Mouse (Mus musculus) stomach, embryonic 15.5 days (tissue): ENCODE results near the gene Suz12. TPM values are rescaled to one million over a fixed set of nuclear protein-coding genes. Genes with fewer than 3 reads are reported as not detected.
"Not testable (repeated sequence)": the region's sequence is repeated elsewhere in the genome, so short reads cannot be mapped to it uniquely, and the experiment has no call there.

Experiments used
- ATAC-seq: fragments of 200-750 bp; cut with Nextera tagmentation; 2 replicates; pipeline ENCODE4 v1.8.0; 2017; ENCODE audit warnings: low read depth, moderate number of reproducible peaks, moderate TSS enrichment; ENCODE audit not compliant: insufficient read depth, low FRiP score
- H3K27ac ChIP-seq: fragments of 300-500 bp; sonication (generic); 2 replicates; pipeline ENCODE4 v1.5.1; 2015; ENCODE audit warnings: mild to moderate bottlenecking, inconsistent platforms
- H3K27me3 ChIP-seq: fragments of 300-500 bp; sonication (generic); replicated peaks from 2 replicates; pipeline ENCODE4 v1.6.1; 2015; ENCODE audit warnings: inconsistent platforms
- H3K36me3 ChIP-seq: fragments of 300-500 bp; sonication (generic); 2 replicates; pipeline ENCODE4 v1.6.1; 2015; ENCODE audit warnings: inconsistent platforms
- H3K4me1 ChIP-seq: fragments of 300-500 bp; sonication (generic); 2 replicates; pipeline ENCODE4 v1.6.1; 2015; ENCODE audit warnings: inconsistent platforms
- H3K4me2 ChIP-seq: fragments of 300-500 bp; sonication (generic); 2 replicates; pipeline ENCODE4 v1.6.1; 2015; ENCODE audit warnings: mild to moderate bottlenecking, inconsistent platforms
- H3K4me3 ChIP-seq: fragments of 300-500 bp; sonication (generic); replicated peaks from 2 replicates; pipeline ENCODE4 v1.5.1; 2015; ENCODE audit warnings: inconsistent platforms
- H3K9ac ChIP-seq: fragments of 300-500 bp; sonication (generic); 2 replicates; pipeline ENCODE4 v1.6.1; 2015; ENCODE audit warnings: inconsistent platforms
- H3K9me3 ChIP-seq: fragments of 300-500 bp; sonication (generic); 2 replicates; pipeline ENCODE4 v1.6.1; 2016; ENCODE audit warnings: inconsistent platforms
- WGBS: fragments of 180-500 bp; shearing (Covaris S2); methylation state at CpG from one replicate; pipeline ENCODE4 v1.1.7; 2015; 5-methylcytosine and 5-hydroxymethylcytosine counted together
- polyA plus RNA-seq: library from polyadenylated mRNA; unstranded; fragments of >200 nt; fragmentation: Nextera tagmentation; extraction: Ambion mirVana; gene quantifications from 2 replicates; pipeline ENCODE4 v1.2.1, GENCODE M21; 2015

Suz12 gene
- polyA plus RNA-seq, 1 experiment from 2014 or later: 22.1 TPM

DNA sequence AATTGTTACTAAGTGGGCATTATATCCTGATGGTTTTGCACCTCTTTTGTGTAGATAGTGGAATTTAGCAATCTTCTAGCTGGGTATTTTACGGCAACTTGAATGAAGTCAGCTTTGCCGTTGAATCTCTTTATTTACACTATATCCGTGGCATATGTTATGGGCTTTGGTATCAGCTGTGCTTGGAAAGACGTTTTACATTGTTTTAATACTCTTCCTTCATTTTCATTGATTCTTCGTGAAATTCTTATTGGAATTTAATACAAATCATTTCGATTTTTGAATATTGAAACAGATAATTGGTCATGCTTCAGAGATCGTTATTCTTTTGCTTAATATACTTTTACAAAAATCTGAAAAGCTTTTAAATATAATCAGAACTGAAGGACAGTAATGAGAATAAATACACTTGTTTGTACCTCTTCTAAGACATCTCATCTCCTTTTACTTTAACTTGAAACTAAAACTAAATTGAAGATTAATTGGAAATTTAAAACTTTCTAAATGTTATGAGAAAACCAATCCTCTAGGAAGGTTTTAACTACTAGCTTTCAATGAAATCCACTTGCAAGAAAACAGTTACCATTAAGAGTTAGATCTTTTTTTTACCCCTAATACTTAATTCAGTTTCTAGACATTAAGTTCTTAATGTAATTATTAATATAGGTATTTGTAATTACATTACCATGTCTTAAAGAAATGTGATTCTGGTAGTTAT lies 1.5 kb downstream of the Suz12 start:
- WGBS: 3% methylated on average over 7 of the region's 7 CpGs
- H3K4me1 ChIP-seq: no peaks in the 10 kb centered on the region
- peak overlapping the region; percentile 88 for H3K9ac ChIP-seq
- peak overlapping the region; percentile 60 for H3K4me2 ChIP-seq
- H3K9me3 ChIP-seq: no peaks in the 10 kb centered on the region
- ATAC-seq: no peak
- H3K4me3 ChIP-seq: peak overlapping the region; percentile 89
- H3K27me3 ChIP-seq: no peaks in the 10 kb centered on the region
- H3K27ac ChIP-seq: no peak overlapping the region
- no peaks in the 10 kb centered on the region for H3K36me3 ChIP-seq

- H3K36me3 ChIP-seq: peaks cover 30% of the 10 kb centered on the region
Measured at GRCm38 (mm10) chr11:80016533-80016932, 23.6 kb downstream of the Suz12 start.

GRCm38 (mm10) chr11:80019792-80020191 lies 26.9 kb downstream of the Suz12 start:
- no peak for ATAC-seq
- H3K4me1 ChIP-seq: no peaks in the 10 kb centered on the region
- no peak overlapping the region for H3K4me3 ChIP-seq
- H3K4me2 ChIP-seq: no peak overlapping the region
- no peak overlapping the region for H3K27ac ChIP-seq
- H3K9me3 ChIP-seq: no peaks in the 10 kb centered on the region
- no peak overlapping the region for H3K9ac ChIP-seq
- WGBS: 95% methylated on average over 1 of the region's 1 CpGs
- peaks cover 39% of the 10 kb centered on the region for H3K36me3 ChIP-seq
- H3K27me3 ChIP-seq: no peaks in the 10 kb centered on the region

More at GRCm38 (mm10) chr11:80016533-80016932, 23.6 kb downstream of the Suz12 start:
- ATAC-seq, H3K9me3 ChIP-seq, H3K4me1 ChIP-seq, H3K27me3 ChIP-seq, H3K27ac ChIP-seq, H3K9ac ChIP-seq, H3K4me2 ChIP-seq, H3K4me3 ChIP-seq: not testable (repeated sequence)
- WGBS: 98% methylated on average over 3 of the region's 5 CpGs

GRCm38 (mm10) chr11:80021306-80021705 lies 28.4 kb downstream of the Suz12 start:
- Histone ChIP-seq H3K4me2 (no peak overlapping the region), H3K27ac (no peak overlapping the region), H3K36me3 (peaks cover 44% of the 10 kb centered on the region), H3K4me3 (no peak overlapping the region), H3K9ac (no peak overlapping the region), H3K9me3 (no peaks in the 10 kb centered on the region), H3K4me1 (no peaks in the 10 kb centered on the region), H3K27me3 (no peaks in the 10 kb centered on the region)
- ATAC-seq: no peak
- 89% methylated on average over 4 of the region's 4 CpGs for WGBS

DNA sequence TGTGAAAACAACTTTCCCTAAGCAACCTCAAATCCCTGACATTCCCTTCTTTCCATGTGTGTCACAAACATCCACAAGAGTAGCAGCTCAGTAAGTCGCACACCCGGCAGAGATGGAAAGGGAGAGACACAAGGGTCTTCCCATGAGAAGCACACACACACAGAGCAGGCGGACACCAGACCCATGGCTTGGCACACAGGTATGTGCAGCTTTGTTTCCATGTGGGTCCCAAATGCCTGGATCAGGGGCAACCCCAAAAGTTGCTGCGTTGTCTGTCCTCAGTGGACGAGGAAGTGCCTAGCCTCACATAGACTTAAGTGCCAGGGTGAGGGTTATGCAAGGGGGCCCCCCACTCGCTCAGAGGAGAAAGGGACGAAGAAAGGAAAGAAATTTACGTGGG lies 44.6 kb downstream of the Suz12 start:
- ATAC-seq: no peak
- 73% methylated on average over 8 of the region's 8 CpGs for WGBS
- no peak overlapping the region for H3K9ac ChIP-seq
- H3K27me3 ChIP-seq: no peaks in the 10 kb centered on the region
- no peaks in the 10 kb centered on the region for H3K9me3 ChIP-seq
- H3K27ac ChIP-seq: no peak overlapping the region
- no peak overlapping the region for H3K4me3 ChIP-seq
- no peaks in the 10 kb centered on the region for H3K4me1 ChIP-seq
- H3K4me2 ChIP-seq: no peak overlapping the region
- H3K36me3 ChIP-seq: peaks cover 21% of the 10 kb centered on the region

DNA sequence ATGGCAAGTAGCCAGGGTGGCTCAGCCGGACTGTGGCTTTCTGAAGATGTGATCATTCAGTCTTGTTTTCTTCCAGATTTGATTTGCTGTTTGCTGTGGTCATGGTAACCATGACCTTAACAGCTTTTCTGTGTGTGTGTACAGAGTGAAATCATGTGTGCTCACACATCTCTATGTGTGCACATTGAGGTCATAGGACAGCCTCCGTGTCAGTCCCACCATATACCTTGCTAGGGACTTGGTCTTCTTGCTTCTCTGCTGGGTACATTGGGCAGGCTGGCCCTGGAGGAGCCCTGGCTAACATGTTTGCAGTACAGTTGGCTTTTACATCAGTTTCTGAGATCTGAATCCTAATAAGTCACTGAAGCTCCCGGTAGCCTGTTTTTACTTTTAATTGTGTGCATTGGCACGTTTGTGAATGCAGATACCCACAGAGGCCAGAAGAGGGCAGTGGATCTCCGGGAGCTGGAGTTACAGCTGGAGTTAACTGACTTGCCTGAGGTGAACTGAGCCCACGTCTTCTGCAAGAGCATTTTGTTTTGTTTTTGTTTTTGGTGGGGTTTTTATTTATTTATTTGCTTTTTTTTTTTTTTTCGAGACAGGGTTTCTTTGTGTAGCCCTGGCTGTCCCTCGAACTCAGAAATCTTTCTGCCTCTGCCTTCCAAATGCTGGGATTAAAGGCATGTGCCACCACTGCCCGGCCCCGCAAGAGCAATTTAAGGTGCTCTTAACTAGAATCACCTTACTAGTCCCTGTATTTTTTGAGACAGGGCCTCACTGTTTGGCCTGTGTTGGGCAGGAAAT lies 49.9 kb downstream of the Suz12 start:
- Histone ChIP-seq H3K9me3 (no peaks in the 10 kb centered on the region), H3K4me2 (no peak overlapping the region), H3K27me3 (no peaks in the 10 kb centered on the region), H3K36me3 (no peaks in the 10 kb centered on the region), H3K4me1 (no peaks in the 10 kb centered on the region), H3K27ac (no peak overlapping the region), H3K4me3 (no peak overlapping the region), H3K9ac (no peak overlapping the region)
- WGBS: 55% methylated on average over 10 of the region's 10 CpGs
- ATAC-seq: no peak

DNA sequence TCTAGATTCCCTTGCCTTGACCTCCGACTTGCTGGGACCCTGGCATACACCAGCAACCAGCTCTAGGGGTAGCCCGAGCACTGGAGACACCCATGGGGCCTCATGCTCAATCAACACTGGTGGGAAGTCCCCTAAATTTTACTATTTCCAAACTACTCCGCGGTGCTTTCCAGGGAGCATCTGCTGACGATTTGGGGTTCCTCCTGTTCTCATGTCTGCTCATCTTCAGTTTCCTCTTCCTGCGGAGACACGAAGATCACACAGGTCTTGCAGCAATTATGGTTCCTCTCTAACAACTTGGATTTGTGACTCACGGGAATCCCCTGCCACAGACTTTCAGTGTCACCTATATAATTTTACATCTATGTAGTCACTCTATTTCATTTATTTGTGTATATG lies 50.5 kb downstream of the Suz12 start:
- peaks cover 4% of the 10 kb centered on the region; the same call in 1 of the 2 replicates for H3K36me3 ChIP-seq
- no peak for ATAC-seq
- H3K4me1 ChIP-seq: no peaks in the 10 kb centered on the region
- H3K4me3 ChIP-seq: no peak overlapping the region
- no peak overlapping the region for H3K9ac ChIP-seq
- WGBS: 81% methylated on average over 8 of the region's 8 CpGs
- H3K27me3 ChIP-seq: no peaks in the 10 kb centered on the region
- no peak overlapping the region for H3K27ac ChIP-seq
- no peaks in the 10 kb centered on the region for H3K9me3 ChIP-seq
- no peak overlapping the region for H3K4me2 ChIP-seq

DNA sequence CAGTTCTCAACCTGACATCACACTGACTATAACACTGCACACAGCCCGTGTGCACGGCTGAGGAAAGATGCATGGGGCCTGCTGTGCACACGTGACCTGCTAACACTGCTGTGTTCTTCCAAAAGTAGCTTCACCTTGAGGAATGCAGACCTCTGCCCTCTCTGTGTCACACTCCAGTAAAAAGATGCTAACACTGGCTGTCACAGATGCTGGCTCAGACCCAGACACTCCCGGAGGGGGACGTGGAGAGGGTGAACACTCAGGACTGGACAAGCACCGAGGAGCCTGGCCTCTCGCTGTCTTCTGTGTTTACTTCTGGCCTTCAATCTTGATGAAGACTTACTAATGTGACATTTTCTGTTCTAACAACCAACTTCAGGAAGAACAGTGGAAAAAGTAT lies 54.0 kb downstream of the Suz12 start:
- no peak overlapping the region for H3K4me3 ChIP-seq
- no peak overlapping the region for H3K27ac ChIP-seq
- no peak overlapping the region for H3K4me2 ChIP-seq
- no peaks in the 10 kb centered on the region for H3K4me1 ChIP-seq
- no peaks in the 10 kb centered on the region for H3K9me3 ChIP-seq
- no peaks in the 10 kb centered on the region for H3K27me3 ChIP-seq
- 65% methylated on average over 7 of the region's 7 CpGs for WGBS
- H3K36me3 ChIP-seq: peaks cover 8% of the 10 kb centered on the region; the same call in 1 of the 2 replicates
- no peak for ATAC-seq
- no peak overlapping the region for H3K9ac ChIP-seq

DNA sequence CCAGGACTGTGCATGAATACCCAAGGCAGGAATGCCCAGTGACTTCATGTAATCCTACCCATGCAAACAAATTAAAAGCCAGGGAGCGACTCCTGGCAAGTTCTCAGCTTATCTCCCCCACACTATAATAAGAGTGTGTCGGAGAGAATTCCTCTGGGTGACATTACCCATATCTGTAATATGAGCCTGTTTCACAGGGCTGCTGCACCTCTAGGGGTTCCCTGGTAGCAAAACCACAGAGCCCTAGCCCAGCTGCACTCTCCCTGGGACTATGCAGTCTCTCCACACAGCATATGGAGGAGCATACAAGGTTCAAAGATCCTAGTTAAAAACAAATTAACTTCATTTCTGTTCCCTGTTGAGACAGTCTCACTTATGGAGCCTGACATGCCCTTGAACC lies 57.2 kb downstream of the Suz12 start:
- Histone ChIP-seq H3K9me3 (no peaks in the 10 kb centered on the region), H3K36me3 (peaks cover 12% of the 10 kb centered on the region; the same call in 1 of the 2 replicates), H3K27ac (no peak overlapping the region), H3K4me1 (no peaks in the 10 kb centered on the region), H3K4me2 (no peak overlapping the region), H3K9ac (no peak overlapping the region), H3K4me3 (no peak overlapping the region), H3K27me3 (no peaks in the 10 kb centered on the region)
- peak; percentile 47; the same call in 1 of the 2 replicates for ATAC-seq
- 39% methylated on average over 2 of the region's 2 CpGs for WGBS

DNA sequence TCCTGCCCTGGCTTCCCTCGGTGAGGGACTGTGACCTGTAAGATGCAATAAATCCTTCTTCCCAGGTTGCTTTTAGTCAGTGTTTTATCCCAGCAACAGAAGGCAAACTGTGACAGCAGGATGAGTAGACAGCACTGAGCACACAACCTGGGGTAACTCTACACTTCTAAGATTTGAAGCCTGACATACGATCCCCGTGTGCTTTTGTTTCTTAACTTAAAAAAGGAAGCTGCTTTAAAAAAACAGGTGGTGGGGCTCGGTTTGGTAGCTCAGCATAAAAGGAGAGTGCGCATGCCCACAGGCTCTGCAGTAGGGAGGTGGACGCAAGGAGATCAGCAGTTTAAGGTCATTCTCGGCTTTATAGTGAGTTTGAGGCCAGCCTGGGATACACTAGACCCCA lies 59.5 kb downstream of the Suz12 start:
- Histone ChIP-seq H3K9ac (no peak overlapping the region), H3K4me3 (no peak overlapping the region), H3K27ac (no peak overlapping the region), H3K27me3 (no peaks in the 10 kb centered on the region), H3K4me2 (no peak overlapping the region), H3K36me3 (peaks cover 24% of the 10 kb centered on the region), H3K9me3 (no peaks in the 10 kb centered on the region), H3K4me1 (no peaks in the 10 kb centered on the region)
- 68% methylated on average over 7 of the region's 7 CpGs for WGBS
- no peak for ATAC-seq

- no peaks in the 10 kb centered on the region for H3K27me3 ChIP-seq
- H3K27ac ChIP-seq: no peak overlapping the region
- peaks cover 29% of the 10 kb centered on the region for H3K36me3 ChIP-seq
- H3K9me3 ChIP-seq: no peaks in the 10 kb centered on the region
- ATAC-seq: no peak
- H3K4me1 ChIP-seq: no peaks in the 10 kb centered on the region
- no peak overlapping the region for H3K4me3 ChIP-seq
- H3K4me2 ChIP-seq: no peak overlapping the region
- no peak overlapping the region for H3K9ac ChIP-seq
- WGBS: 89% methylated on average over 5 of the region's 5 CpGs
Measured at GRCm38 (mm10) chr11:80053171-80053570, 60.3 kb downstream of the Suz12 start.

DNA sequence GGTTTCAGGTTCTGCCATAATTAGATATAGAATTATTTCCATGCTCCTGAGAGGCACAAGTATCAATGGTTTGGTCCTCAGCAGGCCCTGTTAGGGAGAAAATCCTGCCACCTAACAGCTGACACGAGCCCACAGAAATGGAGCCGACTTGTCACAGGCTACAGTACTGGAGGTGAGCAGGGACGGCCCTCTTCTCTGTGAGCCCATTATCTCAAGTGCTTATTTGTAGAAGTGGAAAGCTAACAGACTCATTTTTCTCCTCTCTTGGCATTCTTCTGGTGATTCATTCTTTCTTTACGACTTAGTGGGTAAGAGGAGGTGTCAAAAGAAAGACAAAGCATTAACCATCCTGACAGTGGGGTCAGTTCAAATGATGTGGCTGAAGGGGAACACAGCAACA lies 61.8 kb downstream of the Suz12 start:
- no peaks in the 10 kb centered on the region for H3K4me1 ChIP-seq
- no peak overlapping the region for H3K4me3 ChIP-seq
- no peak overlapping the region for H3K27ac ChIP-seq
- H3K9me3 ChIP-seq: no peaks in the 10 kb centered on the region
- peaks cover 25% of the 10 kb centered on the region; the same call in 1 of the 2 replicates for H3K36me3 ChIP-seq
- no peaks in the 10 kb centered on the region for H3K27me3 ChIP-seq
- H3K9ac ChIP-seq: no peak overlapping the region
- ATAC-seq: no peak
- H3K4me2 ChIP-seq: no peak overlapping the region
- WGBS: 35% methylated on average over 4 of the region's 4 CpGs
